Mouse (Mus musculus) spleen, postnatal 14 days (tissue): ENCODE results near the gene Epb41.

Source experiments
- DNase-seq, 2 experiments: peaks; one replicate each; pipeline ENCODE4 v3.0.0; 2021 to 2022; ENCODE audit warnings: low spot score in 2 of 2

The Epb41 gene

DNA sequence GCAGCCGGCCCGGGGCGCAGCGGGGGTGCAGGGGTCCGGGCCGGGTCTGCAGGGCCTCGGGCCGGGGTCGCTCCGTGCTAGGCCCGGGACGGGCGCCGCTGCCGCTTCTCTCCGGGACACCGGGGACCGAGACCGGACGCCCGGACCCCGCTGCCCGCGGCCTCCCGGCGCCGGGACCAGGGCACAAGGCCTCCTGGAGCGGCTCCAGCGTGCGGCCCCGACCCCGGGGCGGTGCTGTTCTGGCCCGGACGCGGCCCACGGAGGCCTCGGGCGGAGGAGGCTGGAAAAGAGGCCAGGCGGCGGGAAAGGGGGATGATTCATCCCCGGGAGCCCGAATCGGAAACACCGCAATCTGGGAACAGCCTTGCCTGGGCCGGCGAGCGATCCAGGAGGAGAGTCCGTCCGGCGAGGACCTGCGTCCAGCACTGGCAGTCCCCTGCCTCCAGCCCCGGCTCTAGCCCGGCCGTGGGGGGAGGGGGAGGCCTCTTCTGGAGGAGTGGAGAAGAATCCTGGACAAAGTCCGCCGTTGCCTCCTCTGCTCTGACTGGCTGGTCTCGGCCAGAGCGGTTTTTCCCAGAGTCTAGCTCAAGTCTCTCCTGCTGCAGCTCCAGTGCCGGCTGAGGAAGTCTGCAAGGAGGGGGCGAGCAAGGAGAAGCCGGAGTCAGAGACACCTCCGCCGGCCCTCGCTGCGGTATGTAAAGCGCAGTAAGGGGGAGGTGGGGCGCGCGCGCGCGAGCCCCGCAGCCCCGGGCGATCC is 154.3 kb downstream of the Epb41 start:
- no peak for DNase-seq

- DNase-seq, result no peak
Observed at GRCm38 (mm10) chr4:131920141-131920594, 155.0 kb downstream of the Epb41 start.

DNA sequence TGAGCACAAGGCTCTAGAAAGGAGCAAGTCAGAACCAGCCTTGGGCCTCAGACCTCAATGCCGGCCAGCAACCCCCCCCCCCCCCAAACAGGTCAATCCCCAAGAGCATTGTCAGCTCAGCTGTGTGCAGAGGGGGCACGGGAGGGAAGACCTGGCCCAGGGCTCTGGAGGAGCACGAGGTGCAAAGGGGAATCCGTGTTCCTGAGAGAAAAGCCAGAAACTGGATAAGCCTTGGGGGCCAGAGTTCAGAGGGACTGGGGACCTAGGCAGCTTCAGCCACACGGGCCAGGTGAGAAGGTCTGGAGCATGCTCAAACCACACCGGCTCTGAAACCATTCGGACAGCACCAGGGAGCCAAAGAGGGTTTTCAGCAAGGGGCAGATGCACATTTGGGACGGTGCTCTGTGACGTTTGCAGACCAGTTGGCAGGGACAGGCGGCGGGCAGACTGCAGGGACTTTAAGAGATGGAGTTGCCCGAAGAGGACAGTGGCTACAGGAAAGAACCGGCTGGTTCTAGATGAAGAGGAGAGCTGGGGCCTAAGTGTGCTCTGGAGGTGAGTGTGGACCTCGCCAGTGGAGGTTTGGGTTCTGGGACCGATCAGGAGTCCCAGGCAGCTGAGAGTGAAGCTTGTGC is 155.5 kb downstream of the Epb41 start:
- DNase-seq, result no peak

DNA sequence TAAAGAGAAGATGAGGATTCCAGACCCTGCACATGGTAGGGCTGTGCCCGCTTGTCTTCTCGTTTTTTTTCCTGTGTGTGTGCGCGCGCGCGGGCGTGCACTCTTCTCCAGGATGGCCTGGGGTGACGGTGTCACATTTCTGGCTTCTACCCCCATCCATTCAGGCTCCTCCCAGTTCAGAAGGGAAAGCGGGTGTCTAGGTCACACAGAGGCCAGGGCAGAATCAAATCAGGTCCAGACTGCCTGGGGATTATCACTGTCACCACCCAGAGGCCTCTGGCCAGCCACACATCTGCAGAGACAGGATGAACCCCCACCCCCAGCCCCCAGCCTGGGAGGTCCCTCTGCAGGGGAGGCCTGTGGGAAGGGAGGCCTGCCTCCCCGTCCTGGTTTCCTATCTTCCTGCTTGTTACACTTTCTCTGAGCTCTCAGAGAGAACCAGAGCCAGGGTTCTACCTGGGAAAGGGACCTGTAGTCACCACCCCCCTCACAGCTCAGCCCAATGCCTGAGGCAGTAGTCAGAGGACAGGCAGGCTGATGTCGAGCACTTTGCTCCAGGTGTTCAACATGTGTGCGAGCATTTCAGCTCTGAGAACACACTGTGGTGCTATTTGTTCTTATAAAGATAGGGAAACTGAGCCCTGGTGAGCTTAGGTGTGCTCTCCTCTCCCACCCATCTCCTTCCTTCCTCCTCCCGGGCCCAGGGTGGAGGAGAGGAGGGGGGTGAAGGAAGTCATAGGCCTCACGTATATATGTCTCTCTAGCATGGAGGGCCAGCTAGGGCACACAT is 156.2 kb downstream of the Epb41 start:
- no peak for DNase-seq

DNA sequence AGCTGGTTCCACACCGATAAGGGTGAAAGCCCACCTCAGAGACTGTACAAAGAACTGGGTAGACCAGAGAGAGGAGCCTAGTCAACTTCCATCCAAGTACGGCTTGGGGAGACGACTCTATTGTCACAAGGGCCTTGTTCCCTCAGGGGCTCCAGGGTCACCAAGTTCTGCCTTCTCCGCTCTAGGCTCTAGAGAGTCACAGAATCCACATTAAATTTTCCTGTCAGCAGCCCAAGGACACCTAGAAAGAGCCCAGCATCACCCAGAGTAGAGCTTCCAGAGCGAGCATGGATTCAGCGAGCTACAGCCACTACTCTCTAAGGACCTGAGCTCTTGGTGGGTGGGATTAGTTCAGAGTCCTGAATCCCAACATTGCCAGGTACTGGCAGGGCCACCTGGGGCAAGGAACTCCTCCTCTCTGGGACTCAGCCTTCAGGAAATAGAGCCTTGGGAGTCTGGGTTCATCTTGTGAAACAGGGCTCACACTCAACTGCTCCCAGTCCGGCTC is 157.0 kb downstream of the Epb41 start:
- no peak for DNase-seq

DNA sequence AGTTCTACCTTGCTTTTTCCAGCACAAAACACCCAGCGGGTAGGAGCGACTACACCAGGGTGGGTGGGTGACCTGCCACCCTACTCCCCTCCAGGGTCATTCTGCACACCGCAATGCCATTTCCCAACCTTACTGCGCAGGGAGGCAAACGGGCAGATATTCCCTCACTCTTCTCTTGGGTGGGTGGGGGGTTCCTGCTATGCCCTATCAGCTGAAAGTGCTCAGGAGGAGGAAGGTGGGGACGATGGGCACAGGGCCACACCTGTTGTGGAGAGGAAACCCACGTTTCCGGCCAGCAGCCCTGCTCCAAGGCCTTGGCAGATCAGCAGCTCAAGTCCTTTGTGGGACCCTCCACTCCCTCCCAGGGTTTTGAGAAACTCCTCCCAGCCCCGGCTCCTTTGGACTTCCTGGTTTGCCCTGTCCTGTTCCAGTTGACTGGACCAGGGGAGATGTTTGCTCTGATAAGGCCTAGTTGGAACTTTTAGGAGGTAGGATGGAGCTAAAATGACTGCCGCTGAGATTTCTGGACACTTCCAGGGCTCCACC is 158.0 kb downstream of the Epb41 start:
- no peak for DNase-seq

DNA sequence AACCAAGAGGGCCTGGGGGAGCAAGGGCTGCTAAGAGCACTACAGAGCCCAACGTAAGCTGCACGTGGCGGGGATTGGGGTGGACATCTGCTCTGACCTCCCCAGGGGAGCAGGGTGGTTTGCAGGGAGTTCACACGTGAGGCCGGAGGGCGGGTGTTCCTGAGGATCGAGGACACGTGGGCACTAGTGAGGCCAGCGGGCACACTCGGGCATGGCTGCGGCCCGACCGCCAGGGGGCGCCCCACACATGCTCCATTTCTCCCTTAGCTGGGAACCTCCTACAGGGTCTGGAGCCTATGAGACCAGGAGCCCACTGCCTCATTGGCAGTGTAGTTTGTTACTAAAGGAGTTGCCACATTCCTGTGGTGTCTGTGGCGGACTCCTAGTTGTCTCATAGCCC is 158.7 kb downstream of the Epb41 start:
- peak; percentile 60 to 73 for DNase-seq

DNA sequence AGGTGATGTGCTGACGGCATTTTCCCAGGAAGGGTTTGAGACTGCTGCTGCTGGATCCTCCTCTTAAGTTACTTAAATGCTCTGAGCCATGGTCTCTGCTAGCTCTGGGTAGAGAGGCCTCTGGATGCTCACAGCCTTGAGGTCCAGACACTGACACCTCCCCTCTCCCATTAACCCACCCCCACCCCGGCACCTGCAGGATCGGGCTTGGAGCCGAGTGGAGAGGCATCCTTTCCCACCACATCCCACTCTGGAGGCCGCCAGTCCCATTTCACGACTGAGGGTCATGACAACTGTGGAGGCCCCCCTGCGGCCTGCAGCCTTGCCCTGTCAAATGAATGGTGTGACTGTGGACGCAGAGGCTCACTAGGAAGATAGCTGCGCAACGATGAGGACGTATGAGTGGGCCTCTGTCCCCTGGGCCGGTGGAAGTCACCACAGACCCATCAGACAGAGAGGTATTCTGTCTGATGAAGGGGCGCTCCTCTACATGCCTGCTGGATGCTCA is 159.2 kb downstream of the Epb41 start:
- no peak for DNase-seq

DNA sequence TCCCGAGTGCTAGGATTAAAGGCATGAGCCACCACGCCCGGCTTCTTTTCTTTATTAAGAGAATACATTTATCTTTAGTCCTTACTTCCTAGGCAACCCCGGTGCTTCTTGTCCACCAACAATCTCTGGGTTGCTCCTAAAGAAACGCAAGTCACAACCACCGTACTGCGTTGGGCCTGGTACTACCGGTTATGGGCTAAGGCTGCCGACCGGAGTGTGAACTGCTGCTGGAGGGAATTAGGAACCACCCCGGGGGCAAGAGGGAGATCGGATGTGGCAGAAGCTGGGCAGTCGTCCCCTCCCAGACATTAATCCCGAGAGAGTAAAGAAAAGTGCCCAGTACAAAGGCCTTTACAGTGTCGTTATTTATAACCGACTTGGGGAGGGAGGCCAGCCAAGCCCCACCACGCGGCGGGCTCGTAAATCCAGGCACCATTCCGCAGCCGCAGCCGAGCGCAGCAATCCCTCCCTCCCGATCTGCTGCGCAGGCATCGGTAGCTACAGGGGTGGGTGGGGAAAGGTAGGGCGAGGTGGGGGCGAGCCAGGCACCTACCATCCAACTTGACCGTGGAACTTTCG is 160.1 kb downstream of the Epb41 start:
- DNase-seq, result no peak

DNA sequence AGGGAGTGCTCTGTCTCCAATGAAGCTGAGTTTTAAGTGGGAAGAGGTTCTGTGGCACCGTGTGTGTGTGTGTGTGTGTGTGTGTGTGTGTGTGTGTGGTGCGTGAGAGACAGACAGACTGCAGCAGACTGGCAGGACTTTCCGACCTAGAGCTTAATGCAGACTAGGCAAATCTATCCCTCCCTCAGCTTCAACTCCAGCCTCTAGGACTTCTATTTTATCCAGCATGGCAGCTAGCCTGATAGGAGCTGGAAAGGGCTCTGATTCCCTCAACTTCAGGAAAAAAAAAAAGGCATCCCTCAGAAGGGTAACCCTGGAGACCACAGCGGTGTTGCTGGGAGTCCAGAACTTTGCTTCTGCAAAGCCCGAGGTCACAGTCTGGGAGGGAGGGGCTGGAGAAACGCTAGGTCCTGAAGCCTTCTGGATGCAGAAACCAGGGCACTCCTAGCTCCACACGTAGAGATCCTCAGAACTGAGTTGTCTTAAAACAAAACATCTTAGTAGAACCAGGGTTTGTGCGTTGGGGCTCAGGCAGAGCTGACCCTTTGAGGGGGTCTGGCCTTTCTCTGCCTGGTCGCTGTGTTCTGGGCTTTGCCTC is 161.0 kb downstream of the Epb41 start:
- no peak for DNase-seq

- DNase-seq, result no peak
Observed at GRCm38 (mm10) chr4:131913526-131913925, 161.6 kb downstream of the Epb41 start.

- no peak for DNase-seq
Observed at GRCm38 (mm10) chr4:131911521-131911920, 163.6 kb downstream of the Epb41 start.

DNA sequence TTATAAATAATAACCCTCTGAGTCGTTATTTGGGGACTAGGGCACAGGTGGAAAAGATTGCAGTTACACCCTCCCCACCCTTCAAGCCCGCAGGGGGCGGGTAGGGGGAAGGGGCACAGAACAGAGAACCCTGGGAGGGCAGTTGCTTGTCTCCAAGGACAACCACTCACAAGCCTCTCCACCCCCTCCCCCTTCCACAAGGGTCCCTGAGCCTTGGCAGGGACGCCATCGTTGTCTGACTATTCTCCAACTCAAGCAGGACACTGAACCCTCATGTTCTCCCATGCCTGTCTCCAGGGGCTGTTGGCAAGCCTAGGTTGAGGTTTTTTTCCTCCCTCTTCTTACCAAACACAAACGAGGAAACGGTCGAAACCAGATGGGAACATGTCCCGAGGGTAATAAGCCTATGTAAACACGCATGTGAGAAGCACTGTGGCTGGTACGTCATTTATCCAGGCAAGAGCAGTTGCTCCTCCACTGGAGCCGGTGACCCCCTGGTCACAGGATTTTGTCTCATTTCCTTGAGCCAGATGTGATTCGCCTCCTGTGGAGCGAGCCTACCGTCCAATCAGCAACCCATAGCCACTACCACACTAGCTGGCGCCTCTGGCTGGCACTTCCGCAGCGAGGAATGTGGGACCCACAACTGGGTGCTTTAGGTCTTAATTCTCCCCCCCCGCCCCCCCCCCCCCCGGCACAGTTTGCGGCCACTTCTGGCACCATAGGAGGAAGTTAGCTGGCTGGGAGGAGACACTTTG is 164.7 kb downstream of the Epb41 start:
- DNase-seq, result no peak

DNA sequence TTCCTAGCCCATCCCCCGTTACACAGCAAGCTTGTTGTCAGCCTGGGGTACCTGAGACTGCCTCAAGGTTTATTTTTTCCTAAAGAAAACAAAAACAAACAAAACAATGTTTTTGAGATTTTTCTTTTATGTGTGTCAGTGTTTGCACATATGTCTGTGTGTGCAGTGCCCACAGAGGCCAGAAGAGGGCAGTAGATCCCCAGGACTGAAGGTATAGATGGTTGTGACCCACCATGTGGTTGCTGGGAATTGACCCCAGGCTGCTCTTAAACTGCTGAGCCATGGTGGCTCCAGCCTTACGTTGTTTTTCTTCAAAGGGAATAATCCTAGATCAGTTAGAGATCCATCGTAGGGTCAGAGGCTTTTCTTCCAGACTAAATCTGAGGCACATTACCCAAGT is 167.2 kb downstream of the Epb41 start:
- DNase-seq, result no peak

DNA sequence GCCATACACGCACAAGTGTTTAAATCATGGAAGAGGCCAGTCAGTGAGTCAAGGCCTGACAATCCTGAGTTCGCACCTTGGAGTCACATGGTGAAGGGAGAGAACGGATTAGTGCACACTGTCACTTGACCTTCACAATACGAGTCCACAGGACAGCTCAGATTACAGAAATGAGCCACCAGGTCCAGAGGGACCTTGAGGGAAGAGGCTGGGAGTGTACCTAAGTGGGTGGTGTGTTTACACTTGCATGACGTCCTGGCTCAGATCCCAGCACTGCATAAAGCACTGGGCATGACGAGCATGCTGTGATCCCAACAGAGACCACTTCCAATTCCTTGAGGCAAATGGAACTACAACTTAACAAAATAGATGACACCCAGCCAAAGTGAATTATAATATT is 168.7 kb downstream of the Epb41 start:
- no peak for DNase-seq

- DNase-seq, result no peak
Observed at GRCm38 (mm10) chr4:131904478-131904877, 170.6 kb downstream of the Epb41 start.

DNA sequence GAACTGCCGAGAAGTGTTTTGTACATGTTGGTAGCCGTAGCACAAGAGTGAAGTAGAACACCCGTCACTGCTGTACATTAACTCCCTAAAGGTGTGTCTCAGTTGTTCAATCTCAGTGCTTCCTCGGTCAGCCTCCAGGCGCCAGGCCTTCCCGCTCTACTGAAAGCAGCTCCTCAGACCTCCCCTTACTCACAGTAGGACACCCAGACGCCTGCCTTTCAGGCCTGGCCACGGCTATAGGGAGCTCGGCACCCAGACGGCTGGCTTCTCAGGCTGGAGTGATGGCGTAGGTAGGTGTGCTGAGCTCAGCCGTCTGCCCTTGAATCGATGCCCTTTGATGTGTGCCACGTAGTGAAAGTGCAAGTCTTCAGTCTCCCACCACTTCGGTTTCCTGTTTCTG is 174.0 kb downstream of the Epb41 start:
- DNase-seq, result no peak

DNA sequence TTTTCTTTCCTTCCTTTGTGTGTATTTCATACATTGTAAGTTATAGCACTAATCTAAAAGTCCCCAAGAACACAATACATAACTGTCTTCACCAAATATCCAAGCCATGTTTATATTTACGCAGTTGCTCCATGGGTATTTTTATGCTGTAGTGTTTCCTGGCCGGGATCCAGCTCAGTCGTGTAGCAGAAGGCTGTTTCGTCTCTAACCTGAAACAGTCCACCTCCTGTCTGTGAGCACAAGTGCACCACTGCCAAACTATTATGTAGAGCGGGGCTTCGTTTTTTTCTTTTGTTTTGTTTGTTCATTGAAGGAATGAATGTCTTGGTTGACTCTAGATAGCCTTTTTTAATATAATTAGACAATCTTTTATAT is 176.0 kb downstream of the Epb41 start:
- DNase-seq, result no peak

DNA sequence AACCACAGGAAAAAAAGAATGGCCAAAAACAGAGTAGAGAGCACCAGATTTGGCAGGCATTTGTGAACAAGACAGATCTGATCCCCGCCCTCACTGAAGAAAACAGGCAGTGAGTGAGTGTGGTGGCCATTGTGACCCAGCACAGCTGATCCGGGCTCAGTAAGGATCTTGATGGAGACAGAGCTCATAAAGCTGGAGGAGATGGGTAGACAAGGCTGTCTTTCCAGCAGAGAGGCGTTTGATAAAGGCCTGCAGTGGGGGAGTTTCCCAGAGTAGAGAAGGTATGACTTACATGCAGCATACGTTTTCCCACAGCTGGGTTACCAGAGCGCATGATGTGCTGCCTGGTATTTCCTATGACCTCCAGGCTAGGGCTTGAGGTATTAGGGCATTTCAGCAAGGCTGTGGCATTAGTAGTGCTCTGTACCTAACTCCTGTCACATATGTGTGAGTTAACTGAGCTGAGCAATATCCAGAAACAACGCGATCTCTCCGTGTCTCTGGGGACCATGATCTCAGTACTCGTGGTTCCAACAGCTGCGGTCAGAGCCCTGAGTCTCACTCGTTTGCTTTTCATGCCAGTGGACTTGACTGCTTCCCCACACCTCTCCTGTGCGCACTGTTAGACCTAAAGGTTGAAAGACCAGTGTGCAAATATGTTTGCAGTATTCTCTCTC is 176.5 kb downstream of the Epb41 start:
- DNase-seq, result no peak

DNA sequence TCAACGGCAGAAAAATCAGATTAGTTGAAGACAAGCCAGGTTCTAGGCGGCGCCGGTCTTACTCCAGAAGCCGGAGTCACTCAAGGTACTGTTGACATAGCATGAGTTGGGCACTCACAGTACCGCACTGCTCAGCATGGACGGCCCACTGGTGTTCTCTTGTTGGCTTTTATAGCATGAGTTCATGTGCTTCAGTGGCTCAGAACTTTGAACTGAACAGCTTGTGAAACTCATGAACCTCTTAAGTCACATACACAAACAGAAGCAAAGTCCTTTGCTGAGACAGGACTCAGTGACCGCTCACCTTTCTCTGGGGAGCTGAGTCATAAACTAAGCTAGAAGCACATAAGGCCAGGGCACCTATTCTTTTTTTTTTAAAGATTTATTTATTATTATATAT is 177.3 kb downstream of the Epb41 start:
- DNase-seq, result no peak
